Mouse (Mus musculus): Measurements from ENCODE around the gene Impdh1.
A peak's percentile ranks its signal among the peaks of the same experiment; 100 is the strongest.
"Not testable (repeated sequence)": the region's sequence is repeated elsewhere in the genome, so short reads cannot be mapped to it uniquely, and the experiment has no call there.

The Impdh1 gene

DNA sequence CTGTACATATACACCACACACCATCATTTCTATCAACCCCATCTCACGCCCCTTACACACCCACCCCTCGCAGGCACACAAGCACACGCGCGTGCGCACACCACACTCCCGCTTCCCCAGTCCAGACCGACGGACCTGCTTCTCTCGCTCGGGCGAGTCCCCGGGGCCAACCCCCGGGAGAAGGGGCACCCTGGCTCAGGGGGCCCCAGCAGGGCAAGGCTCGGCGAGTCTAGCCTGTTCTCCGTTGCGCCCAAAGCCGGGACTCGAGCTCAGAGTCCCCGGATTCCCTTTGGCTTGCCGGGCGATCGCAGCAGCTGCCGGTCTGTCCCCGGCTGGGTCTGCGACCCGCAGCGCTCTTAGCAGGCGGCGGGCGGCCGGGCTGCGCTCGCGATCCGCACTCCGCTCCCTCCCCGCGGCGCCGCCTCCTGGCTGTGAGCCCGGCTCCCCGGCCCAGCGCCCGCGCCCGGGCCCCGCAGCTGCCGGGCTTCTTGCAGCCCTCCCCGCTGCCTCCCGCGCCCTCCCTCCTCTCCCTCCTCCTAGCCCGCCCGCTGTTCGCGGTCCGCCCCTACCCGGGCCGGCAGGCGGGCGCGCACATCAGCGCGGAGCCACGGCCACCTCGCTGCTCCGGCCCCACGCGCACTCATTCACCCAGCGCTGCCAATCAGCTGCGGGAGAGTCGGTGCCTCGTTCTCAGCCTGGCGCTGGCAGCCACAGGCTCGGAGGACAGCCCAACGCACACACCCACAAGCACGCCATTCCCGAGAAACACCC, 37.1 kb downstream of the Impdh1 start, which contains the start of gene Prrt4:
Gene Prrt4 (minus strand): TSS at position 697 of the 771 bp plus-strand sequence.
- no peak for DNase-seq (ENCODE audit: low spot score)

DNA sequence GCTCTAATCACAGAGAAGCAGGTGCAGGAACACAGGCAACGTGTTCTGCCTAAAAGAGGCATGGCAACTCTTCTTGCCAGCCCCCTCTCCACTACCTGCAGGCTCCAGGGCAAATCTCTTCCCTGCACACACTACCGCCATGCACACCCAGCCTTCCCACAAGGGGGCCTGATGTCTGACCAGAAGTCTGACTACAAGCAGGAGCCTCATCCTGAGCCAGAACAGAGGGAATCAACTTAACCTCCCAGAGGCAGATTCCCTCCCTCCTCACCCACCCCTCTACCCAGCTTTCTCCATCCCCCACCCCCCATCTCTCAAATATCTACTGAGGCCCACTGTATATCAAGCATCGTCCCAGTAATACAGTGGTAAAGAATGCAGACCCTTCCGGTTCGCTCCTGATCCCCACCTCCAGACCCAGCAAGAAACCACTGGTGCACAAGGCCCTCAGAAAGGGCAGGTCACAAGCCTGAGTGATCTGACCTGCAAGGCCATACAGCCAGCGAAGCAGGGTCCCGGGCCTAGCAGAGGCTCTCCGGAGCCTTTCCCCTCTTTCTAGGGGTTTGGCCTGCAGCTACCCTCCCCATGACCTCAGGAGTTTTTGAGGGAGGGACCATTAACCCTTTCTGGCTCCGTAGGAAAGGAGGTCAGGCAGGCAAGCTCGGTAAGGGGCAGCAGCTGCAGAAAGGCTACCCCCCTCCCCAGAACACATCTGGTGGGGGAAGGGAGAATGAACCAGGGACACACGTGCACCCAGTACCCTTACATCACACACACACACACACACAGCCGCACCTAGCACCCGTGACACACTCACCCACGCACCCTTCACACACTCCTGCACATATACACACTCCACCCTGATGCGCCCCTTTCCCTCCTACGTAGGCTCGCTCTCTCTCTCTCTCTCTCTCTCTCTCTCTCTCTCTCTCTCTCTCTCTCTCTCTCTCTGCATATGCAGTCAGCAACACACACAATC, 38.0 kb downstream of the Impdh1 start:
- DNase-seq (ENCODE audit: low spot score) = no peak

DNA sequence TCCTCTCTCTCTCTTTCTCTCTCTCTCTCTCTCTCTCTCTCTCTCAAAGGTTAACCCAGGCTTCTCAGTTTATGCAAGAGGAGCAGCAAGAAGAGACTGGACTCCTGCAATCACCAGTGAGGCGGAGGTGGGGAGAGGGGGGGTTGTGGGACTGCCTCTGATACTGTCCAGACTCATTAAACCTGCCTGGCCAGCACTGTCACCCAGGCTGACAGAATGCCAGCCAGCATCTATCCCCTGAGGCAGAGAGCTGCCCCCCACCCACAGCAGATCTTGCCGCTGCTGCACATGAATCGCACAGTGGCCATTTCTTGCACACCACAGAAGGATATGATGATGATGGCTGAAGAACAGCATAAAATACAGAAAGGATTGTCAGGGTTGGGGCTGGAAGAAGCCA, 41.1 kb downstream of the Impdh1 start:
- DNase-seq (ENCODE audit: low spot score) = no peak

DNA sequence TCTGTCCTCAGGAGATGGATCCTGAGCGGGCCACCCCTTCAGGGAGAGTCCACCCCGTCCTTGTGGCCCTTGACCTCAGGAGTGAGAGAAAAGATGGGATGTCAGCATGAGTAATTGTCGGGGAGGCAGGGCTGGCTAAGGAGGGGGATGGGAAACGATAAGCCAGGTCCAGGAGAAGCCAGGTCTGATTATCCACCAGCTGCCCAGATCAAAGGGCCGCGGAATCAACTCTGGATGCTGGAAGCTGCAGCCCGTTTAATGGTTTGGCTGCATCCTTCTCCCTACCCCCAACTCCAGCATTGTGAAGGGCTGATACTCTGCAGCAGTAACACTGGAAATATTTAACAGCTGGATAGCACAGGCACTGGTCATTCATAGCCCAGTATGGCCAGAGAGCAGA, 41.8 kb downstream of the Impdh1 start:
- DNase-seq (ENCODE audit: low spot score) = no peak

DNA sequence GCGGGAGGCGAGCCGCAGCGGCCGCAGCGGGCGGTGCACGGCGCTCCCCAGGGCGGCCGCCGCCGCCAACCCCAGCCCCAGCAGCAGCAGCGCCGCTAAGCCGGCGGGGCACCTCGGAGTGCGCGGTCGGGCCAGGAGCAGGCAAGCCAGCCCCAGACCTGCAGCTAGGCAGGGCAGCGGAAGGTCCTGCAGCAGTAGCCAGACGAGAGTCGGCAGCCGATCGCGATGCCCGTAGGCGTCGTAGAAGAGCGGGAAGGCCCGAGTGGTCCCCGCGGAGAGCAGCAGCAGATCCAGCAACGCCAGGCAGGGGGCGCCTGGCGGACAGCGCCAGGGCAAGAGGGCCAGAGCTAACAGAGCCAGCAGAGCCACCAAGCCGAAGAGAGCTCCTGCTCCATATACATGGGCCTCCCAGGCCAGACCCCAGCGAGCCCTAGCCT, 45.2 kb downstream of the Impdh1 start:
- DNase-seq (ENCODE audit: low spot score) = no peak

DNA sequence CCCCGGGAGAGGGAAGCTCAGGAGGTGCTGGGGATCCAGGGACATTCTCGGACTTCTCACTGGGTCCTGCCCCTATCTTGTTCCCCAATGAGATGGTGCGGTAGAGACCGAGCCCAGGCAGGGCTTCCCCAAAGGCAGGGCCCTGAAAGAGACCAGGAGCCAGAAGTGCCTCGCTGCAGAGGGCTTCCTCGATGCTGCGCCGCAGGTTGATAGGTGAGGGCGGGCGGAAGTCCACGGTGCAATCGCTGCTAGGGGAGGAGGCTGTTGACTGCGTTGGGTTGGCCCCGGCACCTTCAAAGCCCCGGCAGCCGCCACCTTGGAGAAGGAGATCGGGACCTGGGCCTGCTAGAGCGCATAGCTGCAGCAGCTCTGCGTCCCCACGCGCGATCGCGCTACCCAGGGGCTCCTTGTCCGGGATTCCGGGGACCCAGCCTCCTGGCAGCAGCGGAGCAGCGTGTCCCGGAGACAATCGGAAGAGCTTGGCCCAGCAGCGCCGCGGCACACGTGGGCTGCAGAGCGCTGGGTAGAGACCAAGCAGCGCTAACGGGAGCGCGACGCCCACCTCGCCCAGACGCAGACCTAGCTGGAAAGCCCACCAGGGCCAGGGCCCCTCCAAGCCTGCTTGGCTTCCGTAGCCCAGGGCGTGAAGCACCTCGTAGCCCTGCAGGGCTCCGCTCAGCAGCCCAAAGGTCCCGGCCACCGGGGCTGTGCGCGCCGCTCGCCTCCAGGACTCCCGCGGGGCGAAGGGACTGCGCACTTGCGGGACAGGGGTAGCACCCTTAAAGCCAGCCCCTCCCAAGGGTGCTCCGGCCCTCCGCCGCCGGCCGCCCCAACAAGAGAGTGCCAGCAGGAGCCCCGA, 45.9 kb downstream of the Impdh1 start:
- DNase-seq (ENCODE audit: low spot score) = no peak

DNA sequence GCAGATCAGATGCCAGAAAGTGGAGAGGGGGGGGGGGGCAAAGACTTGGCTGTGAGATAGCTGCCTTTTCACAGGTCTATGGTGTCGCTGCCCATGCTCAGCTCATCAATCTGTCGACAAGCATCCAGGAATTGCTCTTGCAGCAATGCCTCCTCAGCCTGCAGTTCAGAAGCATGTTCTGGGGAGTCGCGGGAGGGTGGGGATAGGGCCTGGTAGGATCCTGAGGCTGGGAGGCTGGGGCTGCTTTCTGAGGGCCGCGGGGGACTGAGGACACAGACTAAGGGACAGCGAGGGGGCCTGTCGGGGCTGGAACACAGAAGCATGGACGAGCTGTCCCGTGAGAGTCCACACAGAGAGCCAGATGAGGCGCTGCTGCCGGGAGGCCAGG, 46.5 kb downstream of the Impdh1 start:
- DNase-seq (ENCODE audit: low spot score) = no peak

DNA sequence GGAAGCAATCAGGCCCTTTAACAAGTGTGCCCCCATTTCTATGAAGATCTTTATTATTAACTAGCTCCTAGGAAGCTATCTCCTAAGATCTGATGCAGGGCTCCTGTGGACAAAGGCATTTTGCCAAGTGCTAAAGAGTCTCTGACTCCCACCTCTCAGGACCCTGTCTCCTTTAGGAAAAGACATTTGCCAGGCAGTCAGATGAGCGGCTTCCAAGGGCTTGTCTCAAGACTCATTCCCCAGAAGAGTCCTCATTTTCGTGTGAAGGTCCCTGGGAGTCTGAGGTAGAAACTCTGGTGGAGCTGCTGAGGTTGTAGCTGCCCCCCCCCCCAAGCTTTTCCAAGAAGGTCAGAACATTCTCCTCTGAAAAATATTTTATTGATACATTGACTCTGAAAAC, 47.3 kb downstream of the Impdh1 start:
- no peak for DNase-seq (ENCODE audit: low spot score)

DNA sequence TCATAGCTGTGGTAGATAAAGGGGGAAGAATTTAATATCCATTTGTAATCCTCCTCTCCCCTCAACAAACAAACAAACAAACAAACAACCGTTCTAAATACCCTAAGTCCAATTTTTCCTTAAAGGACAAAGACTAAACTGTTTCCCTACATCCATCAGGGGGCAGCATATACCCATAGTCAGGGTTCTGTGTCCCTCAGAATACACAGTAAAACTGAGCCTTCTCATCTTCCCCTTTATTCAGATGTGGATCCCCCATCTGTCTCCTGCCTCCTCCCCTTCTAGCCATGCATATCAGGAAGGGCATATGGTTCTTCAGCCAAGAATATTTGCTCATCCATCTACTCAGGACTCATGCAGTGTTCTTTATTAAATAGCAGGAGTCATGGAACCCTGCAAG, 50.0 kb downstream of the Impdh1 start:
- DNase-seq (ENCODE audit: low spot score) = peak; percentile 85

DNA sequence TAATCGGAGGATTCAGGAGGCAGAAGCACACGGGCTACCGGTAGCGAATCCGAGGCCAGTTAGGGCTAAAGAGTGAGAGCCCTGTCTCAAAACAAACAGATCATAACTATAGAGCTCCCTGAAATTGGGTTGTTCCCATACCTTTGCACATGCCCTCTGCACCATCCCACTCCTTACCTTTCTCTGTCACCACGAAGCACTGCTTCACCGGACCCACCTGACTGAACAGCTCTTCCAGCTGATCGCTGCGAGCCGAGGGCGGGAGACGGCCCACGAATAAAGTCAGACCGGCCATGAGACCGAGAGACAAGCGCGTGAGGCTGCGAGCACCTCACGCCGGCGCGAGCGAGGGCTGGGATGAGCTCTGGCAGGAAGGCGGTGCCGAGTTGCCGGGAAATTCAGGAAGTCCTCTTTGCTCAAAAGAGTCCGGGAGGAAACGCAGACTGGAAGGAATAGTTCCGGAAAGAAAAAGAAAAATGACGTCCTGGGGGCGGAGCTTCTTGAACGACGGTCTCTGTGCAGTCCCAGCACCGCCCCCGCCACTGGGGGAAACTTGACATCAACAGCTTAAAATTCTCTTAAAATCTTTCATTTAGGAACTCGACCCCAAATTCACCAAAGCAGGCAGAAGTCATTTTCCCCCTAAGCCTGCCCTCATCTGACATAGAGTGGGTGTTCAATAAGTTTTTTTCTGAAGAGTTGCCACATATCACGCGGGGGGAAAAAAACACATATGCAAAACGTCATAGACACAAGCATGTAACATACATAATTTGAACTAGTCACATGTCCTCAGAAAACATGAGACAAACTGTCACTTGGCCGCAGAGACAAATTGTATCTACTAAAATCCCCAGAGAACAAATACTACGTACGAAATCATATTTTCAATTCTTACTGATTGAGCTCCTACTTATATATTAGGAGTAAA, 51.6 kb downstream of the Impdh1 start, which contains the start of gene Rbm28:
Gene Rbm28 (minus strand): TSS at position 693 of the 931 bp plus-strand sequence.
- DNase-seq (ENCODE audit: low spot score) = peak; percentile 98

DNA sequence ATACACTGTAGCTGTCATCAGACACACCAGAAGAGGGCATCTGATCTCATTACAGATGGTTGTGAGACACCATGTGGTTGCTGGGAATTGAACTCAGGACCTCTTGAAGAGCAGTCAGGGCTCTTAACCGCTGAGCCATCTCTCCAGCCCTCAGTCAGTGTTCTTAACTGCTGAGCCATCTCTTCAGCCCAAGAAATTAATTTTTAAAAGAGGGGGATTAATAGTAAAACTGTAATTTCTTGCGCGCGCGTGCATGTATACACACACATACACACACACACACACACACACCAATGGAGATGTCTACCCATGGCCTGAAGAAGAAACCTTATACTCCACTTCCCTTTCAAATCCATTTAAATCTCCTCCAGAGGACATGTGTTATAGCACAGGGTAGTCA, 54.9 kb downstream of the Impdh1 start:
- not testable (repeated sequence) for DNase-seq (ENCODE audit: low spot score)

DNA sequence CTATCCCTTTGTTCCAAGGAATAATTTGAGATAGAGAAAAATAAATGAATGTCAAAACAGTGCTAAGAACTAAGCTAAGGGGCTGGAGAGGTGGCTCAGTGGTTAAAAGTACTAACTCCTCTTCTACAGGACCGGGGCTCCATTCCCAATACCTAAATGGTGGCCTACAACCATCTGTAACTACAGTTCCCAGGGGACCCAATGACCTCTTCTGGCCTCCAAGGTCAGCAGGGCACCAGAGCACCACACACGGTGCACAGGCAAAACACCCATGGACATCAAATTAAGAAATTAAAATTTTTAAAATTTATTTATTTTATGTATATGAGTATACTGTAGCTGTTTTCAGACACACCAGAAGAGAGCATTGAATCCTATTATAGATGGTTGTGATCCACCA, 55.4 kb downstream of the Impdh1 start:
- no peak for DNase-seq (ENCODE audit: low spot score)

DNA sequence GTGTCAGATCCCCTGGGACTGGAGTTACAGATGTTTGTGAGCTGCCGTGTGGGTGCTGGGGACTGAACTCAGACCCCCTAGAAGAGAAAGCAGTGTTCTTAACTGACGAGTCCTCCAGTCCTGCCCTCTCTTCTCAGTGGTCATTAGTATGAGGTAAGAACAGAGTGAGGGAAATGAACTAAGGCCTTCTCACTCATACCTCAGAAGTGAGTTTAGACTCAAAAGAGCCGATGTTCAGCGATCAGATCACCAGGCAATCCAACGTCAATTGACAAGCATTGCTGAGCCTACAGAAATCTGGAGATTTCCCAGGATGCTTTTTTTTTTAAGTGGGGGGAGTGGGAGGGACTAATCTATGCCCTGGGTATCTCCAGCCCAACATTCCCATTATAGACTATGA, 59.8 kb downstream of the Impdh1 start:
- no peak for DNase-seq (ENCODE audit: low spot score)

All from adipocyte (in vitro differentiated cells).